Mouse (Mus musculus) lung, postnatal 10 days (tissue): Measurements from ENCODE around the gene Ccdc80.

Experiments used
- DNase-seq: peaks from one replicate; pipeline ENCODE4 v3.0.0; 2021

The Ccdc80 gene

GRCm38 (mm10) chr16:45093137-45093731, at the start of gene Ccdc80:
Ccdc80 (plus strand) TSS chr16:45093402.
- peak; percentile 58 for DNase-seq

GRCm38 (mm10) chr16:45044844-45045243, 48.4 kb upstream of the Ccdc80 start:
- no peak for DNase-seq

GRCm38 (mm10) chr16:45057222-45057621, 36.0 kb upstream of the Ccdc80 start:
- DNase-seq, result no peak

- no peak for DNase-seq
Observed at GRCm38 (mm10) chr16:45057922-45058321, 35.3 kb upstream of the Ccdc80 start.

GRCm38 (mm10) chr16:45061140-45061539, 32.1 kb upstream of the Ccdc80 start:
- DNase-seq, result no peak

- peak; percentile 81 for DNase-seq
Observed at GRCm38 (mm10) chr16:45070383-45071083, 22.7 kb upstream of the Ccdc80 start.

- DNase-seq, result no peak
Observed at GRCm38 (mm10) chr16:45071424-45071823, 21.8 kb upstream of the Ccdc80 start.

GRCm38 (mm10) chr16:45077517-45078080, 15.6 kb upstream of the Ccdc80 start:
- no peak for DNase-seq

- no peak for DNase-seq
Observed at GRCm38 (mm10) chr16:45079322-45079721, 13.9 kb upstream of the Ccdc80 start.

- no peak for DNase-seq
Observed at GRCm38 (mm10) chr16:45088842-45089241, 4.4 kb upstream of the Ccdc80 start.

- DNase-seq, result peak; percentile 86
Observed at GRCm38 (mm10) chr16:45090005-45090404, 3.2 kb upstream of the Ccdc80 start.

GRCm38 (mm10) chr16:45094136-45094756, 1.0 kb downstream of the Ccdc80 start:
- peak; percentile 14 for DNase-seq

- DNase-seq, result no peak
Observed at GRCm38 (mm10) chr16:45095030-45095429, 1.8 kb downstream of the Ccdc80 start.

GRCm38 (mm10) chr16:45095561-45096482, 2.6 kb downstream of the Ccdc80 start:
- DNase-seq, result peak; percentile 24

GRCm38 (mm10) chr16:45097467-45097866, 4.3 kb downstream of the Ccdc80 start:
- no peak for DNase-seq

GRCm38 (mm10) chr16:45098186-45098885, 5.1 kb downstream of the Ccdc80 start:
- DNase-seq, result no peak

GRCm38 (mm10) chr16:45098886-45099210, 5.6 kb downstream of the Ccdc80 start:
- DNase-seq, result no peak

- no peak for DNase-seq
Observed at GRCm38 (mm10) chr16:45100892-45101291, 7.7 kb downstream of the Ccdc80 start.

GRCm38 (mm10) chr16:45104993-45105392, 11.8 kb downstream of the Ccdc80 start:
- no peak for DNase-seq

GRCm38 (mm10) chr16:45108203-45108878, 15.1 kb downstream of the Ccdc80 start:
- no peak for DNase-seq

- DNase-seq, result peak; percentile 71
Observed at GRCm38 (mm10) chr16:45110498-45110897, 17.3 kb downstream of the Ccdc80 start.

GRCm38 (mm10) chr16:45117200-45117599, 24.0 kb downstream of the Ccdc80 start:
- no peak for DNase-seq
